Mouse (Mus musculus) heart, adult 11 months (tissue): ENCODE measurements at regions not wholly inside any gene's neighbourhood (a gene's known extent, or its start where the extent isn't known, plus 50 kb on each side); places are given as distances from the start of the nearest gene placed in this dataset.

Experiments
- DNase-seq: peaks from one replicate; pipeline ENCODE4 v3.0.0; 2022

DNA sequence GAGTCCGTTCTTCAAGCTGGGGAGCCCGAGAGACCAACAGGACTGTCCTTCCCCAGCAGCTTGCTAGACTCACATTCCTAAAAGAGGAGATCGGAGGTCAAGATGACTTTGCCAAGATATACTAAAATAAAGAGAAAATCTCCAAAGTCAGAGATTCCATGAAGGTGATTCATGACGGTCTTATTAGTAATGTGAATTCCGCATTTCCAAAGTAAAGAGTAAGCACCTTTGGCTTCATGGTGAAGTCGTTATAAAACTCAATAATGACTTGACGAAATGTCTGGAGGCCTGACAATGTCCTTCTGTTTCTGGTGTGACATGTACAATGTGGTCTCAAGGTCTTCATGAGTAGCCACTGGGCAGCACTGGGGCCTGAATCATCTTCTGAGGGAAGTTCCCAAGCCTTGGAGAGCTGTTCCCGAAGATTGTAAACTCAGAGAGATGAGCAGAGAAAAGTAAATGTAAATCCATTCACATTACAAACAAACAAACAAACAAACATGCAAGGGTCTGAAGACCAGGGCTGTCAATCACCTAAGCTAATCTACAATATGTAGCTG lies 157.7 kb downstream of the Cog6 start:
- DNase-seq, result no peak

GRCm38 (mm10) chr3:52858259-52858658 lies 158.8 kb downstream of the Cog6 start:
- no peak for DNase-seq

DNA sequence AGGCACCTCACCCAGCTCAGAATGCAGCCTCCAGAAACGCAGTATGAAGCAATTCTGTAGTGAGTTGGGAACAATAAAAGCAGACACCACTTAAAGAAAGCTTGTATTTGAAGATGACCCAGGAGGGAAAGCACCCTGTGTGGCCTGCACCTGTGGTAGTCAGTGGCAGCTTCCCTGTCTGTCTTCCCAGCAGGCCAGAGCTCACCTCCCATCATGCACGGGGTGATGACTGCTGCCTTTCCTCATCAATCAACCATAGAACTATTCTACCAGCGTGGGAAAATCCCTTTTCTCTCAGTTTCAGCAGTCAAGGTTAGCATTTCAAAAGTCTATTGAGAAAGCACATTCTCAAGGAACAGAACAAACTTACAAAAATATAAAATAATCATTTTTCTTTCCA lies 160.0 kb downstream of the Cog6 start:
- no peak for DNase-seq

DNA sequence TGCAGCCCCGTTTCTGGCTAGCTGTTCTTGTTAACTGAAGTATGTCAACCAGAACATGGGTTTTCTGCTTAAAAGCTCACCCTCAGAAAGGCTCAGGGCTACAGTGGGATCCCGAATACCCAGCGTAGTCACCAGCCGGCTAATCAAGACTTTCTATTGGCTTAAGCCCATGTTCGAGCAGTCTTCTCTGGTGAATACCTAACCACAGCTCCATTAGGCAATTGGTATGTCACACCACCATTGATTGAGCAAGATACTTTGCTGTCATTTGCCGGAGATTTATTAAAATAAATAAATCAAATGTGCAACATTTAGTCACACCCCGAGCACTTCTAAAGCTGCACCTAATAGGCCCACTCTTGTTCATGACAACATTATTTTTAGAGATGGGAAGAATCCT lies 162.5 kb downstream of the Cog6 start:
- peak; percentile 54 for DNase-seq

DNA sequence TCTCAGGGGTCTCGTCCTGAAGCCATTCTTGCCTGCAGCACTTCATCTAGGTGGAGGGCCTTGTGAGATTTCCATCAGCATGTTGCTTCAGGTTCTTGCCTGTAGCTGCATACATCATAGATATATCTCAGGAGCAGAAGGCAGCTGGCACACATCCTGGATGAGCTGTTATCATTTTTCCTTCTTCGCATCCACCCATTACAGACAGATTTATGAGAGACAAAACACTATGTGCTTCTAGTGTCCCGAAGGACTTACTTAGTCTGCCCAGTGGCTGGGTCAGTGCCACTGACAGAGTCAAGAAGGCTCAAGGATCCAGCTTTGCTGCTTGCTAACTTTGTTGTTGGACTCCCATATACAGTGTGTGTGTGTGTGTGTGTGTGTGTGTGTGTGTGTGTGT lies 163.9 kb downstream of the Cog6 start:
- DNase-seq, result peak; percentile 75

GRCm38 (mm10) chr3:52845166-52845565 lies 171.9 kb downstream of the Cog6 start:
- DNase-seq, result no peak

DNA sequence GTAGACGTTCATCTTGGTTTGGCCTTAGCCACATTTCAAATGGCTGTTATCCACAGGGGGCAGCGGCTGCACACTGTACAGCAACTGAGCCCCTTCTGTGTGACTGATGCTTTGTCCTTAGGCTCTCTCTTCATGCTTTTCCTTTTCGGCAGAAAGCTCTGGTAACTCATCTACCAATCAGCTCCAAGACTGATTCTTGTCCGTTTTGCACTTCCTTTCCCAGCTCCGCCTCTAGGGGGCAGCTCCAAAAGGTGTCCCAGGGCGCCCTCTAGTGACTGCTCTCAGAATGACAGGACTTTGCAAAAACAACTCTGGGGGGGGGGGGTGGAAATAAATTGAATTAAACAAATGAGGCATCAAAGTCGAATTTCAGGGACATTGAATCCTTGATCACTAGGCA lies 173.0 kb downstream of the Cog6 start:
- peak; percentile 97 for DNase-seq

DNA sequence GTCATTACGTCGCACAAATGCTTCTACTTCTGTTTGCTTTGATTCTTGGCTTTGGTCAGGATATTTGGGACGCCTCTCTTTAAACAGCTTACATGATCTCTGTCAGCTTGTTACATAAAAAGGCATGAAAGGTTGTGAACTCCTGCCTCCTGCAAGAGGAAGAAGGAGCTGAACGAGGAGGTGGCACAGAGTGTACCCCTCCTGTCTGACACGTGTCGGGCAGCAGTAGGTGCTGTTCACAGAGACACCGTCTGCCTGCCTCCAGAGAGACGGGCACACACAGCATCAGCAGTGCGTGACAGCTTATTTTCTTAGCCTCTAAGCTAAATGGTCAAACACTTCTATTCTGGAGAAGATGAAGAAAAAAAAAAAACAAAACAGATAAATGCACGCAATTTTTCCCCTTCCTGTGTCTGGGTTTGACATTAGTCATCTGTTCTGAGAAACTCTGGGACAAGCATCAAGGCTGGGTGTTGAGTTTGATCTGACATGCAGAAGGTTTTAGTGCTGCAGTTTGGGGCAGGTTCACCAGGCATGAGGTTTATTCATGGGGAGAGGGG lies 174.1 kb downstream of the Cog6 start:
- DNase-seq, result no peak

GRCm38 (mm10) chr3:52840160-52840953 lies 176.7 kb downstream of the Cog6 start:
- peak; percentile 92 for DNase-seq

GRCm38 (mm10) chr3:52838020-52838419 lies 179.0 kb downstream of the Cog6 start:
- no peak for DNase-seq

DNA sequence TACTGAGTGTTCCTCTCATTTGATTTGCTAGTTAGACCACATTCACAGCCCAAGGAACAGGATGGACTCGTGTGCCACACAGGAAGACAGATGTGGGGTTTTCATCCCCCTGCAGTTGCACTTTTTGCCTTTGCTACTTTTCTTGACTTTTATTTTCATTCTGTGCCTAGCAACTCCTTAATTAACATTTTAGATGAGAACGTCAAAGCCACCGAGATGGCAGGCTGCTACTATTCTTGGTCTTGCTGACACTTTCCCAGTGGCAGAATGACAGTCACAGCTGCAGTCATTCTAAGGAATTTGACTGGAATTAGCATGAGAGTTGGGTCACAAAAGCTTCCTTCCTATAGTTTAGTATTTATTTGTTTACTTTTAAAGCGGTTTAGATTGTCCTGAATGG lies 179.5 kb downstream of the Cog6 start:
- no peak for DNase-seq

DNA sequence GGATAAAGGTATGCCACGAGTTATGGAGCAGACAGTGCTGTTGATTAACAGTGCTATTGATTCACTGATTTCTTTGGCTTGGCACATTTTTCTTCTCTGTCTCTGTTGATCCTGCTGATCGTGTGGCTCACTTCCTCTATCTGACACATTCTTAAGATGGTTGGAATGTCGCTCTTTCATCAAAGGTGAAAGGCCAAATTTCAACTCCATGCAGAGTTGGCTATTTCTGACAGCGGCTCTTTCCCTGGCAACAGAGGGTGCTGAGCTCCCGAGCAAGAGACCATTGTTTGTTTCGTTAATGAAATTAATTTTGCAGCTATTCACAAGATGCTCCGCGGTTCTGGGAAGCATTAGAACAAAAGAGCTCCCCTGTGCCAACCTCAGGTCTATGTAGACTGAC lies 180.3 kb downstream of the Cog6 start:
- DNase-seq, result no peak

GRCm38 (mm10) chr3:52832421-52832820 lies 184.6 kb downstream of the Cog6 start:
- DNase-seq, result no peak

- no peak for DNase-seq
Measured at GRCm38 (mm10) chr3:52831986-52832385, 185.1 kb downstream of the Cog6 start.

- DNase-seq, result no peak
Measured at GRCm38 (mm10) chr3:52830101-52830500, 186.9 kb downstream of the Cog6 start.

DNA sequence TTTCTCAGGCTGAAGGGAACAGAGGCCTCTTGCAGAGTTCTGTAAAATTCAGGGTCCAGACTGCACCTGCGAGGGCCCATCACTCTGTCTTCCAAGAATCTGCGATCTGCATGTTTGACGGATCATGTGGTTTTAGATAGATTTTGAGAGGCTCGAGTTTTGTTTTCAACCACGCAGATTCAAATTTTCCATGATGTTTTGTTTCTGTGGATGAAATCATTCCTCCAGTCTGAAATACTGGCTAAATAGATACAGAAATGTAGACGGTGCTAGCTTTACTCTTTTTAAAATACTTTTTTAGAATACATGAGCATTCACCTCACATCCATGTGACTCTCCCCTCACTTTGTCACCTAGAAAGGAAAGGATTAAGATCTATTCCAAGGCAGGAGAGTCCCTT lies 188.0 kb downstream of the Cog6 start:
- no peak for DNase-seq

GRCm38 (mm10) chr3:52828473-52828872 lies 188.6 kb downstream of the Cog6 start:
- DNase-seq, result no peak

GRCm38 (mm10) chr3:52822848-52823247 lies 194.2 kb downstream of the Cog6 start:
- DNase-seq, result no peak

GRCm38 (mm10) chr3:52821450-52821849 lies 195.6 kb downstream of the Cog6 start:
- no peak for DNase-seq

- DNase-seq, result peak; percentile 93
Measured at GRCm38 (mm10) chr3:52818401-52818800, 198.6 kb downstream of the Cog6 start.

DNA sequence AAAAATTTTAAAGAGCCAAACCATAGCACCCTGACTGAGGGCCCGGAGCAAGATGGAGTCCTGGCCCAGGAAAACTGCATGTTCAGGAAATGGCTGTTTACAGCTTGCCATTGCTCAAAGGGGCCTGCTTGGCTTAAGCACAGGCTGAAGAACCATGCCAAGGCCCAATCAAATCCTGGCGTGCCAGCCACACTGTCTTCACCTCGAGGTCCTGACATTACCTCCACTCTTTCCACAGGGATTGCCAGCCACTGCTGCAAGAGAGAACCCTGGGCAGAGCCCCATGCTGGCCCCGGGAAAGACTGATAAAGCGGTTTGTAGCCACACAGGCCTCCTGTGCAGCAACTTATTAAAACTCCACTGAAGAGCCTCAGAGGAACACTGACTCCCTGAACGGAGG lies 199.6 kb downstream of the Cog6 start:
- DNase-seq, result peak; percentile 95

- no peak for DNase-seq
Measured at GRCm38 (mm10) chr3:52815497-52815896, 201.5 kb downstream of the Cog6 start.

- DNase-seq, result no peak
Measured at GRCm38 (mm10) chr3:52802324-52802723, 214.7 kb downstream of the Cog6 start.

DNA sequence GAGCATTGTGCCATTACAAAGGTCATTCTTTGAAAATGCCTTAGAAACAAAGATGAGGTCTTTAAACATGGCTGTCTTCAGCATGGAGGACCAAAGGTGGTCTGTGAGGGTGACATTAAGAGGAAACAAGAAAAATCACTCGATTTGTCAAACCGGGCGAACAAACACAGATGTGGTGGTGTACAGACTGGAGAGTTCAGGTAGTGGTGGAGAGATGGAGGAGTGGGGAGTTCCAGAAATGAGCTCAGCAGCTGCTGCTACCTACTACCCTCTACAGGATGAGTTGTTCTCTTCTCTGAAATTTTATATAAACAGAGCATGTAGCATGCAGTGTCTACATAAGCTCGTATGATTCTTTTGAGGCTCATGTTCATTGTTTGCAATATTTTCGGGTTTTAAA lies 215.6 kb downstream of the Cog6 start:
- DNase-seq, result no peak

DNA sequence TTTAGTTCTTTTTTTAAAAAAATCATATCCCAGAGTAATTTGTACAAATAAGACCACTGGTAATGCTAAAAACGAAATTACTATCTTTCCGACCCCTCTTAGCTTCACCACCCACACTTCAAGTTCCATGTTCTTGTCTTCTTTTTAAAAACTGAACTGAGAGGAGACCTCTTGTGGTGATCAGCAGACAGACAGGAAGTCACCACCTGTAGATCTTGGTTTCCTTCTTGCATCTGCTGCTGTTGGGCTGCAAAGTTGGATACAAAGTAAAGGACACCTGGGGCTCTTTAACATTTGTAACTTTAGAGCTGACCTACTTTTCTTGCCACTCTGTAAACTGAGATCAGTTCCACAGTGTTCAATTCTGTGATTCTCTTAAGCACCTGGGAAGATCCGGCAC lies 216.4 kb downstream of the Cog6 start:
- DNase-seq, result no peak
